Mouse (Mus musculus) adrenal gland, adult 8-10 months (tissue): ENCODE measurements at regions not wholly inside any gene's neighbourhood (a gene's known extent, or its start where the extent isn't known, plus 50 kb on each side); places are given as distances from the start of the nearest gene placed in this dataset.

Experiments used
- DNase-seq: peaks from one replicate; pipeline ENCODE4 v3.0.0; 2022

DNA sequence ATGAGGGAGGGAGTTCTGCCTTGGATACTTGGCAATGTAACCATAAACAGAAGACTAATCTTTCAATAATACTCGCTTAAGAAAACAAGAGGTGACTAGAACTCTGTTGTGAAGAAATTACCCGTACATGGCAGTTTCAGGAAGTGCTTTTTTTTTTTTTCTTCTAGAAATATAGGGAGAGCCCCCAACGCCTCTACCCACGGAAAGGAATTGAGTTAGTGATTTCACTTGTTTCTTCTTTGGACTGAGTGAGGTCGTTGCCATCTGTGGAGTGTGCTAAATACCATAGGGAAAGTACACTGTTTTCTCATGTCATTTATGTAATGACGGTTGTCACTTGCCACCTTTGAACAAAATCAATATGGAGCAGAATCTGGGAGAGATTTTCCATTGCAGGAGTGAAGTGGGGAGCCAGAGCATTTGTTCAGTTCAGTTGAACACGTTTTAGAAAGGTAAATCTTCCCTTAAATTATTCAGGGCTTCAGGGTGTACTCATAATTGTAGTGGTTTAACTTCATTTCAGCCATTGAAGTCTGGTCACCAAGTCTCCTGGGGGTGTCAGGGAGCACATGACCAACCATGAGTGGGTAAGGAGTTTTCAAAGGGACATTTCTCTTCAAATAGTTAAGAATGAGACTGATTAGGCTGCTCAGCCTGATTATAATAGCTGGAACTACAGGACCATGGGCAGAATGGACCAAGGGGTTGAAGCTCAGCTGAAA is 266.3 kb upstream of the 2610301B20Rik start:
- no peak for DNase-seq

DNA sequence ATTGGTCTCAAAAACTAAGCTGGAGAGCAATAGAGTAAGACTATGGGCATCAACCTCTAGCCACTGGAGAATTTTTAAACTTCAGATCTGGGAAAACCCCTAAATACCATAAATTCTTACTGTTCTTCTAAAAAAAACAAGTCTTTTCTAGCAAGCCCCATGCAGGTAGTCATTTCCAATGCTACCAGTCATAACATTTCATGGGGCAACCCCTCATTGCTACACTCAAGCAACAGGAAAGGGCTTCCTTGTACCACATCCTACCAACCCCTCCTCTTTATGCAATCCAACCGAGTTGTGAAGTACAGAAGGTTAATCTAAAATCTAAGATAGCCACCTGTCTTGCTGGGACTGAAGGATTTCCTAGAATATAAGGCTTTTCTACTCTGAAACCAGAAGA is 263.5 kb upstream of the 2610301B20Rik start:
- DNase-seq = no peak
